Mouse (Mus musculus): ENCODE measurements around the gene Cbx4.

DNA sequence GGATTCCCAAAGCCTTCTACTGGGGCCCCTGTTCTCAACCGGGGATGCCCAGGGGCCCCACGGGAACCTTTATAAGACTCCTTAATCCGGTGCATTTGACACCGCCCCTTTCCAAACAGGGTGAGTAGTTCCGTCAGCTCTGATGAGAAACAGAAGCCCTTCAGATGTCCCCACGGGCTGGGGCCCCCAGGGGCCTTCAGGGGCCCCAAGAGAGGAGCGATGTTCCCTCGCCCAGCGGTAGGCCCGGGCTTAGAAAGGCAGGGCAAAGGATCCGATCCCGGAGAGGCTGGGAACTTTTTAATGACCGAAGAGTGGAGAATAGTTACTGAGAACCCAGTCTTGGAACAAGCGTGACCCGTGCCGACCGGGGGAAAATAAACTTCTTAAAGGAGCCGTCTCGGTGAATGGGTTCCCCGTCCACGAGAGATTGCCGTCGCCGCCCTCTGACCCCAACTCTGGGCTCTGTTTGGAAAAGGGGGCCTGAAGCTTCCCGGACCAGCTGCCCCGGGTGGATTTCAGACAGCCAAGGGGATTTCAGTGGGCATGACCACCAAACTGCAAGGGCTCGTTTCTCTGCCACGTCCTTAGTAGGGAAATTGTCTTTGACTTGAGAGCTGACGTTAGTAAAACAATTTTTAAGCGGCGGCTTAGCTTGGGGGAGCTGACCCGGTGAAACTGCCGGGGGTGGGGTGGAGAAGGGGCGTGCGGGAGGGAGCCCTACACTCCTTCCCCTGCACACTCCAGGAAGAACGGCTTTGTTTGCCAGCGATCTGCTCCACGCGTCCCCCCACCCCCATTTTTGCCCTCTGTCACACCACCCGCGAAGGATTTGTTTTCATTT is 3.4 kb upstream of the Cbx4 start:
- TF ChIP-seq CTCF (IDR thresholded peaks at IDR 0.05) (no peak), EP300 (IDR thresholded peaks at IDR 0.05) (no peak)

All from lung, postnatal 0 days (tissue).